Mouse (Mus musculus) lung, postnatal 0 days (tissue): ENCODE results near the gene Rmi1. TPM values are rescaled to one million over a fixed set of nuclear protein-coding genes. Genes with fewer than 3 reads are reported as not detected.
A peak's percentile ranks its signal among the peaks of the same experiment; 100 is the strongest.

Experiments used
- ATAC-seq: fragments of 200-750 bp; cut with Nextera tagmentation; 2 replicates; pipeline ENCODE4 v1.8.0; 2017; ENCODE audit warnings: moderate library complexity
- DNase-seq: peaks from one replicate; pipeline ENCODE4 v3.0.0-alpha.2; 2016; ENCODE audit warnings: low spot score
- H3K27ac ChIP-seq: fragments of 300-500 bp; sonication (generic); 2 replicates; pipeline ENCODE4 v1.5.1; 2014; ENCODE audit warnings: antibody characterized with exemption, mild to moderate bottlenecking, low read length, mixed read lengths
- H3K27me3 ChIP-seq: fragments of 300-500 bp; sonication (generic); replicated peaks from 2 replicates; pipeline ENCODE4 v1.6.1; 2014; ENCODE audit warnings: low read length, mixed read lengths; ENCODE audit not compliant: insufficient read depth
- H3K36me3 ChIP-seq: fragments of 300-500 bp; sonication (generic); 2 replicates; pipeline ENCODE4 v1.6.1; 2014; ENCODE audit warnings: low read length, mixed read lengths; ENCODE audit not compliant: insufficient read depth
- H3K4me1 ChIP-seq: fragments of 300-500 bp; sonication (generic); 2 replicates; pipeline ENCODE4 v1.6.1; 2014; ENCODE audit warnings: antibody characterized with exemption, low read depth, low read length, mixed read lengths; ENCODE audit not compliant: insufficient read depth
- H3K4me2 ChIP-seq: fragments of 300-500 bp; sonication (generic); replicated peaks from 2 replicates; pipeline ENCODE4 v1.6.1; 2014; ENCODE audit warnings: low read depth, mild to moderate bottlenecking, low read length, moderate library complexity, mixed read lengths
- H3K4me3 ChIP-seq: fragments of 300-500 bp; sonication (generic); 2 replicates; pipeline ENCODE4 v1.5.1; 2014; ENCODE audit warnings: low read depth, low read length
- H3K9ac ChIP-seq: fragments of 300-500 bp; sonication (generic); replicated peaks from 2 replicates; pipeline ENCODE4 v1.6.1; 2014; ENCODE audit warnings: low read depth, mild to moderate bottlenecking
- H3K9me3 ChIP-seq: fragments of 300-500 bp; sonication (generic); 2 replicates; pipeline ENCODE4 v1.6.1; 2016; ENCODE audit warnings: low read length, mixed read lengths
- CTCF ChIP-seq: IDR thresholded peaks from 2 replicates; pipeline ENCODE4 v1.5.1; 2016; ENCODE audit warnings: antibody characterized with exemption, mild to moderate bottlenecking
- EP300 ChIP-seq: IDR thresholded peaks from 2 replicates; pipeline ENCODE4 v1.6.1; 2016; ENCODE audit warnings: antibody characterized with exemption, mild to moderate bottlenecking, control low read depth
- WGBS: fragments of 180-500 bp; shearing (Covaris S2); extraction: QIAGEN DNeasy Blood & Tissue Kit; methylation state at CpG from one replicate; pipeline ENCODE4 v1.1.7; 2014; 5-methylcytosine and 5-hydroxymethylcytosine counted together
- polyA plus RNA-seq: library from polyadenylated mRNA; unstranded; fragments of >200 nt; fragmentation: Nextera tagmentation; extraction: Ambion mirVana; gene quantifications from 2 replicates; pipeline ENCODE4 v1.2.1, GENCODE M21; 2015

The Rmi1 gene
- polyA plus RNA-seq, 1 experiment from 2014 or later, result 15.5 TPM

GRCm38 (mm10) chr13:58439716-58440115 is 37.7 kb downstream of the Rmi1 start:
- no peak overlapping the region for H3K4me2 ChIP-seq
- no peaks in the 10 kb centered on the region for H3K36me3 ChIP-seq
- WGBS, result 59% methylated on average over 2 of the region's 2 CpGs

GRCm38 (mm10) chr13:58443326-58443725 is 41.3 kb downstream of the Rmi1 start:
- H3K9ac ChIP-seq, result no peak overlapping the region
- H3K27ac ChIP-seq, result no peak overlapping the region
- no peak overlapping the region for H3K4me3 ChIP-seq
- DNase-seq (no peak), ATAC-seq (no peak)
- TF ChIP-seq CTCF (no peak), EP300 (no peak)
- no peaks in the 10 kb centered on the region for H3K36me3 ChIP-seq
- H3K27me3 ChIP-seq, result no peaks in the 10 kb centered on the region
- H3K4me1 ChIP-seq, result no peaks in the 10 kb centered on the region
- H3K9me3 ChIP-seq, result no peaks in the 10 kb centered on the region
- WGBS, result 56% methylated on average over 4 of the region's 4 CpGs
- H3K4me2 ChIP-seq, result no peak overlapping the region

More at GRCm38 (mm10) chr13:58439716-58440115, 37.7 kb downstream of the Rmi1 start:
- DNase-seq, result no peak
- Histone ChIP-seq H3K27me3 (no peaks in the 10 kb centered on the region), H3K4me1 (no peaks in the 10 kb centered on the region), H3K4me3 (no peak overlapping the region), H3K27ac (no peak overlapping the region), H3K9me3 (no peaks in the 10 kb centered on the region), H3K9ac (no peak overlapping the region)
- TF ChIP-seq EP300, result no peak
- TF ChIP-seq CTCF, result no peak
- no peak for ATAC-seq

- WGBS, result 30% methylated on average over 7 of the region's 7 CpGs
- TF ChIP-seq CTCF (no peak), EP300 (peak; percentile 22; the same call in 1 of the 2 replicates)
Measured at GRCm38 (mm10) chr13:58443787-58444186, 41.7 kb downstream of the Rmi1 start.

GRCm38 (mm10) chr13:58446541-58446940 is 44.5 kb downstream of the Rmi1 start:
- ATAC-seq (no peak), DNase-seq (no peak)
- no peaks in the 10 kb centered on the region for H3K4me1 ChIP-seq
- H3K27me3 ChIP-seq, result 0 out of 2 replicates have a peak, but pooled peaks cover 3% of the 10 kb centered on the region
- no peak overlapping the region for H3K4me2 ChIP-seq
- H3K9me3 ChIP-seq, result no peaks in the 10 kb centered on the region
- WGBS, result 62% methylated on average over 2 of the region's 2 CpGs
- H3K27ac ChIP-seq, result no peak overlapping the region
- H3K36me3 ChIP-seq, result no peaks in the 10 kb centered on the region
- H3K4me3 ChIP-seq, result no peak overlapping the region
- TF ChIP-seq EP300 (no peak), CTCF (no peak)
- H3K9ac ChIP-seq, result no peak overlapping the region

More at GRCm38 (mm10) chr13:58443787-58444186, 41.7 kb downstream of the Rmi1 start:
- no peak for ATAC-seq
- no peaks in the 10 kb centered on the region for H3K27me3 ChIP-seq
- H3K4me2 ChIP-seq, result no peak overlapping the region
- H3K4me3 ChIP-seq, result no peak overlapping the region
- no peak overlapping the region for H3K27ac ChIP-seq
- no peaks in the 10 kb centered on the region for H3K4me1 ChIP-seq
- H3K9me3 ChIP-seq, result no peaks in the 10 kb centered on the region
- no peaks in the 10 kb centered on the region for H3K36me3 ChIP-seq
- no peak overlapping the region for H3K9ac ChIP-seq
- no peak for DNase-seq

GRCm38 (mm10) chr13:58450459-58451182 is 48.6 kb downstream of the Rmi1 start:
- TF ChIP-seq EP300, result no peak
- no peak for TF ChIP-seq CTCF
- WGBS, result 75% methylated on average over 22 of the region's 22 CpGs
- Histone ChIP-seq H3K9me3 (no peaks in the 10 kb centered on the region), H3K36me3 (no peaks in the 10 kb centered on the region), H3K27me3 (peaks cover 8% of the 10 kb centered on the region; the same call in 1 of the 2 replicates), H3K9ac (no peak overlapping the region), H3K27ac (no peak overlapping the region), H3K4me3 (no peak overlapping the region), H3K4me2 (no peak overlapping the region), H3K4me1 (0 out of 2 replicates have a peak, but pooled peaks cover 3% of the 10 kb centered on the region)
- DNase-seq (no peak), ATAC-seq (no peak)

- WGBS, result 67% methylated on average over 4 of the region's 4 CpGs
- DNase-seq (no peak), ATAC-seq (no peak)
- Histone ChIP-seq H3K9me3 (no peaks in the 10 kb centered on the region), H3K9ac (no peak overlapping the region), H3K36me3 (no peaks in the 10 kb centered on the region), H3K27me3 (peaks cover 8% of the 10 kb centered on the region; the same call in 1 of the 2 replicates), H3K27ac (no peak overlapping the region), H3K4me3 (no peak overlapping the region), H3K4me2 (no peak overlapping the region), H3K4me1 (0 out of 2 replicates have a peak, but pooled peaks cover 3% of the 10 kb centered on the region)
- TF ChIP-seq CTCF (no peak), EP300 (no peak)
Measured at GRCm38 (mm10) chr13:58452246-58452645, 50.2 kb downstream of the Rmi1 start.
